In genomic region chr16:94209626-94210025, GRCm38 (mm10) we compare ENCODE assay signal across 12 mouse cellular contexts.
DNase-seq lines count a peak whose midpoint lies in the region; ATAC-seq and TF ChIP-seq lines count a peak whose summit lies in the region.
"Had no signal": no experiment of that assay in that cellular context is flagged by ENCODE, and none has a peak within 500 bp of the region (broad histone marks: within the 10 kb centered on the region; RNA-seq: fewer than 3 reads in every experiment).

No protein-coding gene starts in this region.

- 42% methylated on average over 3 of the region's 3 CpGs for WGBS in heart, adult 2 months
- 36% methylated on average over 3 of the region's 3 CpGs for WGBS in heart, embryonic 14.5 days
- WGBS in midbrain, embryonic 13.5 days: 82% methylated on average over 3 of the region's 3 CpGs

- no peaks in the 10 kb centered on the region for H3K4me1 ChIP-seq in heart, adult 2 months (ENCODE audit: control insufficient read depth, insufficient read depth, low read length)
- peaks cover 30% of the 10 kb centered on the region for H3K4me1 ChIP-seq in bone marrow macrophage, adult 2 months (ENCODE audit: control insufficient read depth, insufficient read depth, low read length)
- H3K4me1 ChIP-seq in heart, embryonic 14.5 days (ENCODE audit: control insufficient read depth in 2 of 2, insufficient read depth in 2 of 2, low read length in 2 of 2): peaks cover 22 to 27% of the 10 kb centered on the region in 2 experiments
- H3K4me1 ChIP-seq in midbrain, embryonic 13.5 days (replicated peaks): no peaks in the 10 kb centered on the region
- H3K4me1 ChIP-seq: stomach, embryonic 15.5 days had no signal

- 0 out of 2 replicates have a peak overlapping the region, but pooled peaks have one; percentile 4 for H3K4me2 ChIP-seq in heart, embryonic 14.5 days (ENCODE audit: low read length)
- H3K4me2 ChIP-seq in midbrain, embryonic 13.5 days (replicated peaks): no peak overlapping the region
- H3K4me2 ChIP-seq: neural tube, embryonic 13.5 days; stomach, embryonic 15.5 days had no signal

- H3K36me3 ChIP-seq in heart, adult 2 months (ENCODE audit: control insufficient read depth, insufficient read depth, low read length): no peaks in the 10 kb centered on the region
- no peaks in the 10 kb centered on the region for H3K36me3 ChIP-seq in heart, embryonic 14.5 days (ENCODE audit: control insufficient read depth, insufficient read depth, low read length)
- no peaks in the 10 kb centered on the region for H3K36me3 ChIP-seq in midbrain, embryonic 13.5 days
- H3K36me3 ChIP-seq: neural tube, embryonic 13.5 days; stomach, embryonic 15.5 days had no signal

- DNase-seq in heart, adult 2 months: peak in 1 of 2 experiments; percentile 35
- DNase-seq in heart, postnatal 25 days (ENCODE audit: low spot score): no peak
- peak; percentile 57 to 67 for DNase-seq in right cerebral cortex, adult 2 months (ENCODE audit: low spot score in 2 of 2)
- DNase-seq in urinary bladder, postnatal 25 days (ENCODE audit: low spot score): no peak
- DNase-seq: gastrocnemius, postnatal 14 days had no signal

- intact Hi-C loops in heart, adult 2 months (cut with DNase I): no loop called here
- intact Hi-C loops in heart, postnatal 25 days (cut with DNase I): no loop called here

- H3K4me3 ChIP-seq in heart, adult 2 months: no peak overlapping the region
- H3K4me3 ChIP-seq in bone marrow macrophage, adult 2 months (ENCODE audit: insufficient read depth, low read length): no peak overlapping the region
- no peak overlapping the region for H3K4me3 ChIP-seq in heart, embryonic 14.5 days (ENCODE audit: control insufficient read depth in 1 of 2, insufficient read depth in 1 of 2, low read depth in 1 of 2, low read length in 2 of 2)
- H3K4me3 ChIP-seq in midbrain, embryonic 13.5 days (replicated peaks): no peak overlapping the region
- H3K4me3 ChIP-seq: neural tube, embryonic 13.5 days; stomach, embryonic 15.5 days had no signal

- TF ChIP-seq POLR2A in heart, adult 2 months (IDR thresholded peaks at IDR 0.05; ENCODE audit: insufficient read depth, low read depth, low read length): no peak
- TF ChIP-seq POLR2A in bone marrow macrophage, adult 2 months (IDR thresholded peaks at IDR 0.05; ENCODE audit: borderline replicate concordance, low read depth, low read length): no peak

- H3K27ac ChIP-seq in heart, adult 2 months: peak overlapping the region; percentile 45; the same call in 1 of the 2 replicates
- peak overlapping the region; percentile 25; the same call in 1 of the 2 replicates for H3K27ac ChIP-seq in bone marrow macrophage, adult 2 months (ENCODE audit: insufficient read depth, low read depth, low read length)
- peak overlapping the region; percentile 12 to 71; a peak in 3 of 4 replicates for H3K27ac ChIP-seq in heart, embryonic 14.5 days (replicated peaks in 1 of 2; ENCODE audit: control insufficient read depth in 1 of 2, insufficient read depth in 1 of 2, low read depth in 2 of 2, low read length in 2 of 2)
- H3K27ac ChIP-seq in midbrain, embryonic 13.5 days: no peak overlapping the region
- H3K27ac ChIP-seq: neural tube, embryonic 13.5 days; stomach, embryonic 15.5 days had no signal

- H3K79me2 ChIP-seq in heart, adult 2 months (replicated peaks; ENCODE audit: control insufficient read depth, insufficient read depth, low read length): no peaks in the 10 kb centered on the region

- 0 out of 2 replicates have a peak, but pooled peaks have one; percentile 44 for TF ChIP-seq EP300 in heart, adult 2 months (IDR thresholded peaks at IDR 0.05; ENCODE audit: insufficient read depth, low read depth, low read length)

- no peak overlapping the region for H3K9ac ChIP-seq in heart, adult 2 months (ENCODE audit: low read depth, low read length)
- no peak overlapping the region for H3K9ac ChIP-seq in heart, embryonic 14.5 days (ENCODE audit: low read length)
- no peak overlapping the region for H3K9ac ChIP-seq in midbrain, embryonic 13.5 days (replicated peaks)
- H3K9ac ChIP-seq: neural tube, embryonic 13.5 days; stomach, embryonic 15.5 days had no signal

- 0 out of 2 replicates have a peak, but pooled peaks have one; percentile 62 for ATAC-seq in heart, embryonic 14.5 days (ENCODE audit: insufficient number of reproducible peaks, insufficient read depth, low FRiP score, low read depth)
- no peak for ATAC-seq in midbrain, embryonic 13.5 days
- ATAC-seq: lung, postnatal 0 days; Patski had no signal

- no peak for TF ChIP-seq CTCF in heart, adult 2 months (IDR thresholded peaks at IDR 0.05)
- no peak for TF ChIP-seq CTCF in bone marrow macrophage, adult 2 months (IDR thresholded peaks at IDR 0.05; ENCODE audit: low read depth, low read length)

- H3K27me3 ChIP-seq in heart, adult 2 months (ENCODE audit: control insufficient read depth, insufficient read depth, low read length): no peaks in the 10 kb centered on the region
- H3K27me3 ChIP-seq in heart, embryonic 14.5 days (ENCODE audit: control insufficient read depth, insufficient read depth, low read length): no peaks in the 10 kb centered on the region
- peaks cover 5% of the 10 kb centered on the region; the same call in 1 of the 2 replicates for H3K27me3 ChIP-seq in midbrain, embryonic 13.5 days
- H3K27me3 ChIP-seq: Patski; stomach, embryonic 15.5 days had no signal

- H3K9me3 ChIP-seq in heart, embryonic 14.5 days (ENCODE audit: control insufficient read depth, low read length): 0 out of 2 replicates have a peak, but pooled peaks cover 3% of the 10 kb centered on the region
- peaks cover 8% of the 10 kb centered on the region for H3K9me3 ChIP-seq in midbrain, embryonic 13.5 days
- H3K9me3 ChIP-seq: neural tube, embryonic 13.5 days; stomach, embryonic 15.5 days had no signal

Comparison
In these comparisons a context has a peak if more than half of its experiments do, and no peak if none do; other contexts are left out.
1. DNase-seq: peak in right cerebral cortex, adult 2 months (2 of 2); none in heart, postnatal 25 days (single experiment) and urinary bladder, postnatal 25 days (single experiment).